Mouse (Mus musculus): ENCODE data around the gene Zfp991. TPM values are rescaled to one million over a fixed set of nuclear protein-coding genes. Genes with fewer than 3 reads are reported as not detected.
"Not testable (repeated sequence)": the region's sequence is repeated elsewhere in the genome, so short reads cannot be mapped to it uniquely, and the experiment has no call there.

The Zfp991 gene
- polyA plus RNA-seq, 1 experiment from 2014 or later = 11.5 TPM

DNA sequence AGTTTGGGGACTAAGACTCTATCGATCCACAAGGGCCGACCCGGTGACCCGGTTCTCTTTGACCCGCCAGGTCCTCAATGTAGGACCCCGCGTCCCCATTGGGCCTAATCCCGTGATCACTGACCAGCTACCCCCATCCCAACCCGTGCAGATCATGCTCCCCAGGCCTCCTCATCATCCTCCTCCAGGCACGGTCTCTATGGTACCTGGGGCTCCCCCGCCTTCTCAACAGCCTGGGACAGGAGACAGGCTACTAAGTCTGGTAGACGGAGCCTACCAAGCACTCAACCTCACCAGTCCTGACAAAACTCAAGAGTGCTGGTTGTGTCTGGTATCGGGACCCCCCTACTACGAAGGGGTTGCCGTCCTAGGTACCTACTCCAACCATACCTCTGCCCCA lies 93.8 kb downstream of the Zfp991 start:
- not testable (repeated sequence) for ATAC-seq (ENCODE audit: low FRiP score, low TSS enrichment); H3K27ac ChIP-seq (ENCODE audit: low read depth, low read length); H3K4me2 ChIP-seq (replicated peaks; ENCODE audit: low read depth, low read length); H3K36me3 ChIP-seq (ENCODE audit: control insufficient read depth, insufficient read depth, low read length); H3K4me3 ChIP-seq (ENCODE audit: low read length); H3K9ac ChIP-seq (ENCODE audit: low read depth, low read length); H3K27me3 ChIP-seq (ENCODE audit: control insufficient read depth, insufficient read depth, low read length); H3K4me1 ChIP-seq (ENCODE audit: control insufficient read depth, insufficient read depth, low read length)
- H3K9me3 ChIP-seq (ENCODE audit: control insufficient read depth, low read length) = peaks cover 17% of the 10 kb centered on the region
- WGBS = 93% methylated on average over 7 of the region's 15 CpGs

DNA sequence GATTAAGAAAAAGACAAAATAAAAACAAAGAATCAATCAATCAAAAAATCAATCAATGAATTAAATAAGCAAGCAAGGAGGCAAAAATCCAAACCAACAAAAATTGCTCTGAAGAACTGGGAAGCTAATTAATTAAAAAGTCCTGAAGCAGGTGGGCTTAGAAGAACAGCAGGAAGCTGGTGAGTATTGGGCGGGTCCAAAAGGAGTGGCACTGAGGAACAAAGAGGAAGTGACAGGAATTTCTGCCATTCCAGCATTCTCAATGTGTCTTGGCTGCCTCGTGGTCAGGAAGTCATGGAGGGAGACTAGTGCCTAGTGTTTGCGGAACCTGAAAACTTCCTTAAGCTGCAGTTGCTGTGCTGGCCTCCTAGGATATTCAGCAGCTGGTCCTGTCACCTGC lies 98.2 kb downstream of the Zfp991 start:
- H3K9me3 ChIP-seq (ENCODE audit: control insufficient read depth, low read length) = peaks cover 18% of the 10 kb centered on the region
- H3K4me3 ChIP-seq (ENCODE audit: low read length); H3K4me1 ChIP-seq (ENCODE audit: control insufficient read depth, insufficient read depth, low read length); ATAC-seq (ENCODE audit: low FRiP score, low TSS enrichment); H3K27me3 ChIP-seq (ENCODE audit: control insufficient read depth, insufficient read depth, low read length); H3K4me2 ChIP-seq (replicated peaks; ENCODE audit: low read depth, low read length); H3K36me3 ChIP-seq (ENCODE audit: control insufficient read depth, insufficient read depth, low read length); H3K27ac ChIP-seq (ENCODE audit: low read depth, low read length); H3K9ac ChIP-seq (ENCODE audit: low read depth, low read length): not testable (repeated sequence)
- WGBS = 68% methylated on average over 3 of the region's 3 CpGs

Other genes starting within 250 kb of the Zfp991 start
- gene Gm21411, start 222.4 kb upstream of the Zfp991 start, polyA plus RNA-seq (2014; fragmentation: Nextera tagmentation; extraction: Ambion mirVana) = not detected in 2 replicates
- 0.21 TPM in 1 of 2 replicates, not detected in the other for gene Zfp989, start 160.1 kb upstream of the Zfp991 start, polyA plus RNA-seq (2014; fragmentation: Nextera tagmentation; extraction: Ambion mirVana)
- not detected in 2 replicates for gene Rex2, start 110.2 kb upstream of the Zfp991 start, polyA plus RNA-seq (2014; fragmentation: Nextera tagmentation; extraction: Ambion mirVana)
- 0.32 and 0.34 TPM in 2 replicates for gene Zfp988, start 173.6 kb downstream of the Zfp991 start, polyA plus RNA-seq (2014; fragmentation: Nextera tagmentation; extraction: Ambion mirVana)
- gene Zfp978, start 229.3 kb downstream of the Zfp991 start, polyA plus RNA-seq (2014; fragmentation: Nextera tagmentation; extraction: Ambion mirVana) = 0.27 TPM in 1 of 2 replicates, not detected in the other

Data from kidney, embryonic 14.5 days (tissue).